Mouse (Mus musculus) adrenal gland, postnatal 25 days (tissue): Measurements from ENCODE around the gene Ptch2. TPM values are rescaled to one million over a fixed set of nuclear protein-coding genes. Genes with fewer than 3 reads are reported as not detected.
A peak's percentile ranks its signal among the peaks of the same experiment; 100 is the strongest.

Experiments used
- DNase-seq: peaks from one replicate; pipeline ENCODE4 v3.0.0; 2021; ENCODE audit warnings: mixed read lengths
- microRNA-seq, 2 experiments: library from miRNA; unstranded; fragments of <30 nt; microRNA quantifications; one replicate each; pipeline ENCODE4 v1.2.0; 2021
- total RNA-seq: library from RNA; stranded (reverse); gene quantifications from 2 replicates; pipeline ENCODE4 v1.2.3, GENCODE M21; 2021

Ptch2 gene
- total RNA-seq, 1 experiment from 2014 or later = 5.3 TPM

DNA sequence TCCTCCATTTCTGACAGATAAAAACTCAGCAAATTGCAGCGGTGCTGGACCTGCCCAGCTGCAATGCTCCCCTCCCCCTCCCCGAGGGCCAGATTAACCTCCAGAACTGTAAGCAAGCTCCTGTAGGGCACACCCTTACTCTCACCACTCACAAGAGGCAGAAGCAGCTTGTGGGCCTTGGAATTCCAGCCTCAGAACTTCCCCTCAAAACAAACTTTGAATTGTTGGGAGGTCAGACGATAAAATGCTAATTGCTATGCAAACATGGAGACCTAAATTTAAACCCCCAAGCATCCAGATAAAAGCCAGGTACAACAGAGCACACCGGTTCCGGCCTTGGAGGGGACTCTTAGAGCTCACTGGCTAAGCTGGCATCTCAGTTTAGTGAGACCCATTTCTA lies 56.8 kb downstream of the Ptch2 start:
- no peak for DNase-seq

GRCm38 (mm10) chr4:117155020-117155791 lies 59.3 kb downstream of the Ptch2 start:
- DNase-seq = peak; percentile 37

DNA sequence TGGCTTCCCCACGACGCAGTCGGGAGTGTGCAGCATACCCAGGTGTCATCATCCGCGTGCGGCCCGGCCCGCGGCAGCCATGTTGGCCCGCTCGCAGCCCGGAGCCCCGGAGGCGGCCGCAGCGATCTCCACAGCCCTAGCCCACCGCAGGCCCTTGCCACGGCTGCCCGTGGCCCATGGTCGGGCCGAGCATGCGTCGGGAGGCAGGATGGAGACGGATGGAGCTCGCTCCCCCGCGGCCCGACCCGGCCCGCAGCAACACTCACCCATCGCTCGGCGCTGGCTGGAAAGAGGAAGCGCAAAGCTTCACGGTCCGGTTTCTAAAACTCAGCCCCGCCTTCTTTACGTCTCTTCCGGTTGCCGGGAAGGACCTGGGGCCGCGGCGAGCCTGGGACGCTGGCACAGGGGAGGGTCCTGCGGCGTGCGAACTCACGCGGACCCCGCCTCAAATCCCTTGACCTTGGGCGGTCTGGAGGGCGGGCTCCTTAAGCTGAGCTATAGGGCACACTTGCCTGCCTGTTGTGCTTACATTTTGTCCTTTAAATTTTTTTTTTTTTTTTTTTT lies 60.0 kb downstream of the Ptch2 start, which contains the start of gene Rps8:
Gene Rps8, minus strand, starts transcription at position 452 of the 564 bp plus-strand sequence.
- peak; percentile 82 for DNase-seq

GRCm38 (mm10) chr4:117156372-117156771 lies 60.5 kb downstream of the Ptch2 start:
- DNase-seq = no peak

GRCm38 (mm10) chr4:117159666-117160065 lies 63.8 kb downstream of the Ptch2 start:
- no peak for DNase-seq

DNA sequence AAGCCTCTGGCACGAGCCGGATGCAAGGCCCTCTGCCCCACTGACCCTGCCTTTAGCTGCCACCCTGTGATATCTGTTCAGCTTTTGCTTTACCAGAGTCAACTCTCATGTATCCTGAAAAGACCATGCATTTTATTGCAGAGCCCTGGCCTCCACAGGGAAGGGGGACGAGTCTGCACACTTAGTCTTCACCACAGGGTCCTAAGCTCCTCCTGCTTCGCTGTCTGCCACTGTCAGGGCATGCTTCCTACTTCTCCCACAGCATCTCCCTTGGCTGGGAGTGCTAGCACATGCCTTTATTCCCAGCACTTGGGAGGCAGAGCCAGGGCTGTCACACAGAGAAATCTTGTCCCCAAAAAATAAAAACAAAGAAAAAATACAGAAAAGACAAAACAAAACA lies 65.3 kb downstream of the Ptch2 start:
- no peak for DNase-seq

Small RNA genes within 50 kb of the gene (microRNA-seq; reads per million reads assigned to microRNA genes)
- 0 reads per million in 2 experiments for gene Gm22398

Other genes with a start within 250 kb of the Ptch2 start
- gene Zswim5, start 218.7 kb upstream of the Ptch2 start, total RNA-seq = 5.0 and 5.1 TPM in 2 replicates
- gene Urod, start 101.7 kb upstream of the Ptch2 start, total RNA-seq = 98.3 and 127 TPM in 2 replicates
- gene Hectd3, start 100.8 kb upstream of the Ptch2 start, total RNA-seq = 31.7 and 33.5 TPM in 2 replicates
- gene Eif2b3, start 76.7 kb upstream of the Ptch2 start, total RNA-seq = 33.3 and 34.4 TPM in 2 replicates
- gene Btbd19, start 29.6 kb downstream of the Ptch2 start, total RNA-seq = 8.3 and 9.4 TPM in 2 replicates
- gene Tctex1d4, start 30.7 kb downstream of the Ptch2 start, total RNA-seq = not detected in 2 replicates
- 4.6 and 5.2 TPM in 2 replicates for gene Plk3, start 37.9 kb downstream of the Ptch2 start, total RNA-seq
- gene Rps8, start 60.2 kb downstream of the Ptch2 start, total RNA-seq = 876 and 1,008 TPM in 2 replicates
- gene Kif2c, start 86.6 kb downstream of the Ptch2 start, total RNA-seq = 2.8 and 4.7 TPM in 2 replicates
- gene Tmem53, start 155.9 kb downstream of the Ptch2 start, total RNA-seq = 86.4 and 94.3 TPM in 2 replicates
- 4.8 and 4.9 TPM in 2 replicates for gene Armh1, start 156.1 kb downstream of the Ptch2 start, total RNA-seq